Mouse (Mus musculus): ENCODE data around the gene Actr1b.
A peak's percentile ranks its signal among the peaks of the same experiment; 100 is the strongest.
"Not testable (repeated sequence)": the region's sequence is repeated elsewhere in the genome, so short reads cannot be mapped to it uniquely, and the experiment has no call there.

Actr1b gene

DNA sequence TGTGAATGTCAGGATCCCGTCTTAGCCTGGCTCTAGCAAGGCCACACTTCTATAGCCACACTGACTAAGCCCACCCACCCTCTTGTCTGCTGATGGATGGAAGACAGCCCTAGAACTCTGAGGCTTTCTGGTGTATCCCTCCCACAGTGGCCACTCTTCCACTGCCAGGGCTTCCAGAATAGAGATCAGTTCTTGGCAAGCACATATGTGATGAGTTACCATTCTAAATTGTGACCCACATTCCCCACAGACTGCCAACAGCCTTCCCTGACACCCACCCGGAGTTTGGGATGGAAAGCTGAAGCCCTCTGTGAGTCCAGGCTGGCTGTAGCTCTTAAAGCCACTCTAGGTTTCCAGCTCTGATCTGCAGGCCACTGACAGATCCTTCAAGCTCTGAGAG, 7.1 kb downstream of the Actr1b start:
- DNase-seq (ENCODE audit: low read depth, low spot score) = no peak

DNA sequence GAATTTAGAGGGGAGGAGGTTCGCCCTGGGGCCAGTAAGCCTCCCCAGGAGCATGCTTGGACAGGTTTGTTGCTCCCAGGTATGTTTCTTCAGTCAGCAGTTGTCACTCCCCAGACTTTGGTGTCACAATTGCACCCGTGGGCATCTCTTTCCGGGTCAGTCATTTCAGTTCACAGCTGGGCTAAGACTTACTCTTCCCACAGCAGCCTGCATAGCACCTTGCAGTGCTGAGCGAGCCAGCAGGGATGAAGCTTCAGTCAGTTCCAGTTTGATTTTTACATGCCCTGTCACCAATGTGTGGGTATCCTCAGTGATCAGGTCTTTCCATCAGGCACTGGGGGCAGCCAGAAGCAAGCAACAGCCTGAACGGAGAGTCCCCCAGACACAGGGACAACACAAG, 17.2 kb downstream of the Actr1b start:
- no peak for DNase-seq (ENCODE audit: low read depth, low spot score)

- DNase-seq (ENCODE audit: low read depth, low spot score) = no peak
Observed at GRCm38 (mm10) chr1:36696411-36696810, 17.8 kb downstream of the Actr1b start.

GRCm38 (mm10) chr1:36694871-36695270, 19.4 kb downstream of the Actr1b start:
- DNase-seq (ENCODE audit: low read depth, low spot score) = no peak

GRCm38 (mm10) chr1:36691271-36692155, 22.7 kb downstream of the Actr1b start, which contains the start of gene Cox5b:
Cox5b (plus strand) TSS chr1:36691449.
- peak; percentile 98 for DNase-seq (ENCODE audit: low read depth, low spot score)

DNA sequence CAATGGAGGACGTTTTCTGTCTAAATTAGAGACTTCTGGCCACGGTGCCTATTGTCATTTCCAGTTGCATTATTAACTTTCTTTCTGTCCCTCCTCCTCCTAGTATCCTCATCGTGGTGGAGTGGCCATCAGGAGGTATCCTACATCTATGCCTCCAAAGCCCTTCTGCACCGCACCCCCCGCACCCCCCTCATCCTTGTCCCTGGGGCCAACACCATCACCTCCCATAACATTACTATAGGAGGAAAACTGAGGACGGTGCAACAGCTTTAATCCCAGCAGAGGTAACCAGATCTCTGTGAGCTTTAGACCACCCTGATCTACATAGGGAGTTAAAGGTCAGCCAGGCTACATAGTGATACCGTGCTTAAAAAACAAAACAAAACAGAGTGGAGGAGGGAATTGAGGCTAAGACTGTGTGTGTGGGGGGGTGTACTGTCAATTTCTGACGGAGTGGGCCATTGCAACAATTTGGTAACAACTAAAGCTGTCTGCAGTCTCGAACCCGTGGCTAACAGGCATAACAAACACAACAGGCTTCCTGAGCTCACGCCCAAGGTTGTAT, 23.5 kb downstream of the Actr1b start:
- no peak for DNase-seq (ENCODE audit: low read depth, low spot score)

- peak; percentile 80 for DNase-seq (ENCODE audit: low read depth, low spot score)
Observed at GRCm38 (mm10) chr1:36683810-36684467, 30.3 kb downstream of the Actr1b start.

GRCm38 (mm10) chr1:36682620-36683355, 31.4 kb downstream of the Actr1b start, which contains the start of gene Fam178b:
Fam178b (minus strand) TSS chr1:36683183.
- DNase-seq (ENCODE audit: low read depth, low spot score) = no peak

- DNase-seq (ENCODE audit: low read depth, low spot score) = no peak
Observed at GRCm38 (mm10) chr1:36680893-36681292, 33.3 kb downstream of the Actr1b start.

DNA sequence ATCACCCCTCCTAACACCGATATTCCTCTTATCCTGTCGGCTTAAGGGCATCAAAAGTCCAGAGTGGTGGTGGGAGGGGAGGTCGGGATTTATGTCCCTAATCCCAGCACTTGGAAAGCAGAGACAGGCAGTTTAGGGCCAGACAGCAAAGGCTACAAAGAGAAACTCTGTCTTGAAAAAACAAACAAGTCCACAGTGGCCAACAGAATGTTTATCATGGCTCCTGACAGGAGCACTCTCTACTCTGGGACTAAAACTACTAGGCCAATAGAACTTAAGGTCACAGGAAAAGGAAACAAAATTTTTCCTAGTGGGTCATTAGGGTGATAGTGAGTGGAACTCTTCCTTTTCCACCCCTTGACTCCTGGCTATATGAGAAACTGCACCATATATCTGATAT, 39.3 kb downstream of the Actr1b start:
- no peak for DNase-seq (ENCODE audit: low read depth, low spot score)

GRCm38 (mm10) chr1:36672648-36673350, 41.4 kb downstream of the Actr1b start:
- no peak for DNase-seq (ENCODE audit: low read depth, low spot score)

DNA sequence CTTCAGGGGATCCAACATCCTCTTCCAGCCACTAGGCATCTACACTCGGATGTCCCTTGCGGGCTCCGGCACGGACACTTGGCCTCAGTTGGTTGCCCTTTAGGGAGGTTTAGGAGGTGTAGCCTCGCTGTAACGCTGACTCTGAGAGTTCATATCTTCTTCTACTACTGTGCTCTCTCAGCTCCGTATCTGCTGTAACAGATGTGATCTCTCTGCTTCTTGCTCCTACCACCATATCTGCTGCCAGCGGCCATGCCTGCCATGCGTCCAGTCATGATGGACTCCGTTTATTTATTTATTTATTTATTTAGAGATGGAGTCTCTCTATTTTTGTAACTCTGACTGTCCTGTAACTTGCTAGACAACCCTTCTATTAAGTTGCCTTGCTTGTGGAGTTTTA, 43.0 kb downstream of the Actr1b start:
- no peak for DNase-seq (ENCODE audit: low read depth, low spot score)

DNA sequence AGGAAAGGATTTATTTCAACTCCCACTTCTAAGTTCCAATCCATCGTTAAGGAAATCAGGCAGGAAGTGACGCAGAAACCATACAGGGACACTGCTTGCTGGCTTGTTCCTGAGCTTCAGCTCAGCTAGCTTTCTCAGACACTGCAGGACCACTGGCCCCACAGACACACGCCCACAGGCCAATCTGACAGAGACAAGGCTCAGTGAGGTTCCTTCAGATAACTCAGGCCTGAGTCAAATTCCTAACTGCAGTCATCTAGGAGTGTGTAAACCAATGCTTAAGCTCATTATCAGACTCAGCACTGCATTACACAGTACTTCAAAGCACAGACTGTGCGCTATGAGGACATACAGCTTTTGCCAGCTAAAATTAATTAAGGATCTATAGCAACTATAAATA, 44.0 kb downstream of the Actr1b start:
- no peak for DNase-seq (ENCODE audit: low read depth, low spot score)

GRCm38 (mm10) chr1:36668007-36668406, 46.2 kb downstream of the Actr1b start:
- DNase-seq (ENCODE audit: low read depth, low spot score) = not testable (repeated sequence)

DNA sequence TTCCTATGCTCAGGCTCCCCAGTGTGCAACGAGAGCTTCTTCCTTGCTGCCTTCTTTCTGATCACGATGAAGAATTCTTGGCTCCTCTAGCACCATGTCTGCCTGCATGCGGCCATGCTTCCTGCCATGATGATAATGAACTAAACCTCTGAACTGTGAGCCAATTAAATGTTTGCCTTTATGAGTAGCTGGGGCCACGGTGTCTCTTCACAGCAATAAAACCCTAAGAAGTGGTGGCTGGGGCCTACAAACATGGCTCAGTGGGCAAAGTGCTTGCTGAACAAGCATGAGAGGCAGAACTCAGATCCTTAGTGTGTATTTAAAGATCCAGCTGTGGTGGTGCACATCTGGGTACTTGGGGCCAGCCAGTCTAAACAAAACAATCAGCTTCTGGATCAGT, 48.3 kb downstream of the Actr1b start:
- no peak for DNase-seq (ENCODE audit: low read depth, low spot score)

- DNase-seq (ENCODE audit: low read depth, low spot score) = no peak
Observed at GRCm38 (mm10) chr1:36665165-36665723, 49.0 kb downstream of the Actr1b start.

DNA sequence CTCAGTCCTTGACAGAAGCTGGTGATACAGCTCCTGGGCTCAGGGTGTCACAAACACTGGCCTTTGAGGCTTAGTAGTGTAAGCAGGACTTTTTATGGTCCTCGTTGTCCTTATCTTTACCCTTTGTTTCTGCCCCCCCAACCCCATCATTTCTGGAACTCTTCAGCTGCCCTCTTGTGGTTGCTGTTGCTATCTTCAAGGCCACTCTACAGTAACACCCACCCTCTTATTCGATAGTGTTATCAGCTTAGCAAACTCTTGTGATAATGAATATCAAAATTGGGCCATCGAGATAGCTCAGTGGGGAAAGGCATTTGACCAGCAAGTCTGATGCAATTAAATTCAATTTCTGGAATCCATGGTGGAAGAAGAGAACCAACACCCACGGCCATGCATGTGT, 49.8 kb downstream of the Actr1b start:
- no peak for DNase-seq (ENCODE audit: low read depth, low spot score)

DNA sequence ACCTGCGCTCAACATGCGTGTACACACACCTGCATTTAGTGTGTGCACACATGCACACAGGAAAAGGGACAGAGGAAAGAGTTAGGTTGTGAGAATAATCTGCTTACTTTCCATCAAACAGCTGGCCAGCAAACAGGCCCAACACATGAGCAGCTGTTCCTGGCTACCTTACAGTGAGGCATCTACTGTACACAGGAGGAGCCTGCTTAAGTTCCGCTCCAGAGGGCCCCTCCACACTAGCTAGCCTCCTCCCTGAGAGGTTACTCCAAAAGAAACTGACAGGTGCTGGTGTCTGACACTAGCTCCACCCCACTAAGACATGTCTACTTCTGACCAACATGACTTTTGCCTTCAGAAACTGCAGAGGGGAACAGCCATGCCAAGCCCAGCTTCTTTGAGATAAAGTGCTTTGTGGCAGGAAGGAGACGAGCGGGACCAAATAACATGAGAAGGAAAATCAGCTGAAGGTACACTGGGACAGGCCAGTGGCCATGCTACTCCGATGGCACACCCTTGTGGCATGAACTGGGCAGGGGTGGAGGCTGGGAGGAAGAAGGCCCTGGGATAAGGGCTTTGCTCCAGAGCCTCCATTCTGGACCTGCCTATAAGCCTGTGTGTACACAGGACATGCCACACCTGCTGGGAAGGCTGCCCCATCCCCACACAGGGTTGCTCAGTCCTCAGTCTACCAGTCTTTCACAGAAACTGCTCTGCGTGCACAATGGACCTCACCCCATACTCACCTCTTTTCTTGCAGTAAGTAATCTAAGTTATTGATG, 55.4 kb downstream of the Actr1b start:
- no peak for DNase-seq (ENCODE audit: low read depth, low spot score)

GRCm38 (mm10) chr1:36657658-36658415, 56.4 kb downstream of the Actr1b start:
- no peak for DNase-seq (ENCODE audit: low read depth, low spot score)

Data from forelimb bud, embryonic 11.5 days (tissue).